Mouse (Mus musculus) liver, embryonic 11.5 days (tissue): Measurements from ENCODE around the gene Hes1. TPM values are rescaled to one million over a fixed set of nuclear protein-coding genes. Genes with fewer than 3 reads are reported as not detected.

ENCODE experiments used
- ATAC-seq: fragments of 200-750 bp; cut with Nextera tagmentation; replicated peaks from 2 replicates; pipeline ENCODE4 v1.8.0; 2017; ENCODE audit warnings: moderate number of reproducible peaks, mild to moderate bottlenecking, moderate TSS enrichment, moderate library complexity; ENCODE audit not compliant: low FRiP score
- DNase-seq: peaks from one replicate; pipeline ENCODE4 v3.0.0-alpha.2; 2017; ENCODE audit warnings: low spot score
- H3K27ac ChIP-seq: fragments of 300-500 bp; sonication (generic); 2 replicates; pipeline ENCODE4 v1.5.1; 2014; ENCODE audit warnings: mild to moderate bottlenecking, low read depth, low read length, control low read depth
- H3K27me3 ChIP-seq: fragments of 300-500 bp; sonication (generic); replicated peaks from 2 replicates; pipeline ENCODE4 v1.6.1; 2014; ENCODE audit warnings: low read length, mixed read lengths; ENCODE audit not compliant: control insufficient read depth, insufficient read depth
- H3K36me3 ChIP-seq: fragments of 300-500 bp; sonication (generic); 2 replicates; pipeline ENCODE4 v1.6.1; 2014; ENCODE audit warnings: mild to moderate bottlenecking, low read length, moderate library complexity, mixed read lengths; ENCODE audit not compliant: control insufficient read depth, insufficient read depth
- H3K4me1 ChIP-seq: fragments of 300-500 bp; sonication (generic); replicated peaks from 2 replicates; pipeline ENCODE4 v1.6.1; 2014; ENCODE audit warnings: low read length, mixed read lengths; ENCODE audit not compliant: control insufficient read depth, insufficient read depth
- H3K4me2 ChIP-seq: fragments of 300-500 bp; sonication (generic); 2 replicates; pipeline ENCODE4 v1.6.1; 2014; ENCODE audit warnings: mild to moderate bottlenecking, control low read depth, moderate library complexity
- H3K4me3 ChIP-seq: fragments of 300-500 bp; sonication (generic); 2 replicates; pipeline ENCODE4 v1.5.1; 2014; ENCODE audit warnings: low read depth, low read length, control low read depth
- H3K9ac ChIP-seq: fragments of 300-500 bp; sonication (generic); 2 replicates; pipeline ENCODE4 v1.6.1; 2014; ENCODE audit warnings: low read depth, low read length, control low read depth
- H3K9me3 ChIP-seq: fragments of 300-500 bp; sonication (generic); 2 replicates; pipeline ENCODE4 v1.6.1; 2016; ENCODE audit warnings: low read length, inconsistent platforms, mixed read lengths; ENCODE audit not compliant: control insufficient read depth
- WGBS: fragments of 180-500 bp; shearing (Covaris S2); extraction: QIAGEN DNeasy Blood & Tissue Kit; methylation state at CpG from one replicate; pipeline ENCODE4 v1.1.7; 2014; 5-methylcytosine and 5-hydroxymethylcytosine counted together
- polyA plus RNA-seq: library from polyadenylated mRNA; unstranded; fragments of >200 nt; fragmentation: Nextera tagmentation; extraction: Ambion mirVana; gene quantifications from 2 replicates; pipeline ENCODE4 v1.2.1, GENCODE M21; 2014

The Hes1 gene
- polyA plus RNA-seq, 1 experiment from 2014 or later = 25.3 TPM

DNA sequence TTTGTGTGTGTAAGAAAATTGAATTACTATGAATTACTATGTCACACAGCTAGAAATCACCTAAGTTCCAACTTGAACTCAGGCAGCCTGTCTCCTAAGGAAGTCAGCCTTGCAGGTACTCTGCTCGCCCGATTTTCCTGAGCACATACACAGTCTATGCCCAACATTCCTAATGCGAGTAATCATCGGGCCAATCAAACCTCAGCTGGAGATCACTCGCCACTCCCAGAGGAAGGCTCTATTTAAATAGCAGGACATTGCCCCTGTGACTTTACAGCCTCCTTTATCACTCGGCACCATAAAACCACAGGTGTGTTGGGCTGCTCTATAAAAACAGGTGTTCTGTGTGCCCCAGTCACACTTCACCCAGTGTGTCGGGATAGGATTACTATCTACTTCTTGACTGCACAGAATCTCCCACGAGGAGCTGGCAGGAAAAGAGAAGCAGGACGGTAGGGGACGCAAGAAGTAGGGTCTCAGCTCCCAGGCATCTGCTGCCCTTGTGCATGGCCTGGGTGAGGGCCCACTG, 8.8 kb upstream of the Hes1 start:
- 57% methylated on average over 10 of the region's 10 CpGs for WGBS
- H3K27me3 ChIP-seq = peaks cover 25% of the 10 kb centered on the region
- no peak overlapping the region for H3K9ac ChIP-seq
- DNase-seq (no peak), ATAC-seq (no peak)
- no peaks in the 10 kb centered on the region for H3K9me3 ChIP-seq
- no peaks in the 10 kb centered on the region for H3K36me3 ChIP-seq
- no peak overlapping the region for H3K4me2 ChIP-seq
- H3K27ac ChIP-seq = no peak overlapping the region
- H3K4me1 ChIP-seq = peaks cover 14% of the 10 kb centered on the region
- no peak overlapping the region for H3K4me3 ChIP-seq

- peaks cover 13% of the 10 kb centered on the region for H3K4me1 ChIP-seq
- H3K27me3 ChIP-seq = peaks cover 28% of the 10 kb centered on the region
- no peak overlapping the region for H3K4me3 ChIP-seq
- no peaks in the 10 kb centered on the region for H3K36me3 ChIP-seq
- no peak overlapping the region for H3K27ac ChIP-seq
- no peak overlapping the region for H3K4me2 ChIP-seq
- no peak for ATAC-seq
- H3K9ac ChIP-seq = no peak overlapping the region
- H3K9me3 ChIP-seq = no peaks in the 10 kb centered on the region
- no peak for DNase-seq
- WGBS = 61% methylated on average over 7 of the region's 7 CpGs
Observed at GRCm38 (mm10) chr16:30055927-30056326, 8.3 kb upstream of the Hes1 start.

GRCm38 (mm10) chr16:30056906-30057305, 7.3 kb upstream of the Hes1 start:
- 79% methylated on average over 2 of the region's 2 CpGs for WGBS
- H3K9ac ChIP-seq = no peak overlapping the region
- H3K27ac ChIP-seq = no peak overlapping the region
- H3K4me3 ChIP-seq = no peak overlapping the region
- ATAC-seq (no peak), DNase-seq (no peak)
- peaks cover 33% of the 10 kb centered on the region for H3K27me3 ChIP-seq
- no peaks in the 10 kb centered on the region for H3K9me3 ChIP-seq
- peaks cover 20% of the 10 kb centered on the region for H3K4me1 ChIP-seq
- no peaks in the 10 kb centered on the region for H3K36me3 ChIP-seq
- no peak overlapping the region for H3K4me2 ChIP-seq

DNA sequence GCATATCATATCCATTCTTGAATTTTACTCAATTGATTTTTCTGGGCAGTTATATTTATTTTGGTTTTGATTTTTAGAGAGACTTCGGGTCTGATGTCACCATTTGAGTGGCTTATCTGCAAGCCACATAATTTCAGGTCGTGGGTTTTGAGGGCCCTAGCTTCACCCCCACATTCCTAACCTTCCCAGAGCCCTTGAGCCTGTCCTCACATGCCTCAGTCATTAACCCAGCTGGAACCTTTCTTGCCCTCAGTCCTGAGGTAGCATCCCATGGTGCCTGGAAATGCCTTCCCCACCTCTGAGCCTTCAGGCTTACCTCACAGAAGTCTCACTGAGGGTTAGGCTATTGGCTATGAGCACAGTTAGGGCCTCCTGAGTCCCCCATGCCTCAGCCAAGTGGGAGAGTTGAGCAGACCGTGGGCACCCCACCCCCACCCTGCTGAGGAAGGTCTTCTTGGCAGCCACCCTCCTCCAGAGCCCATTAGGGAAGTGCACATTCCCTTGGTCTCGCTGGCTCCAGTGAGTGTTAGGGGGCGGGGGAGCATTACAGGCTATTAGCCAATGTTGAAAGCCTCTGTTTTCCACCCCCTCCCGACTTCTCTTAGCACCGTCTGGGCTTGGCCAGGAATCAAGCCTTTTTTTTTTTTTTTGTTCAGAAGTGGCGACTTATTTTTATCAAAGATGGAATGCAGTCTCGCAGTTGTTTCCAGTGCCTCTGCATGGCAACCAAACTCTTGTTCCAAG, 5.0 kb upstream of the Hes1 start:
- Histone ChIP-seq H3K4me1 (peaks cover 27% of the 10 kb centered on the region), H3K4me2 (no peak overlapping the region), H3K36me3 (no peaks in the 10 kb centered on the region), H3K9me3 (no peaks in the 10 kb centered on the region), H3K27me3 (peaks cover 52% of the 10 kb centered on the region), H3K9ac (no peak overlapping the region), H3K4me3 (no peak overlapping the region), H3K27ac (no peak overlapping the region)
- DNase-seq = no peak
- no peak for ATAC-seq
- 11% methylated on average over 9 of the region's 9 CpGs for WGBS

DNA sequence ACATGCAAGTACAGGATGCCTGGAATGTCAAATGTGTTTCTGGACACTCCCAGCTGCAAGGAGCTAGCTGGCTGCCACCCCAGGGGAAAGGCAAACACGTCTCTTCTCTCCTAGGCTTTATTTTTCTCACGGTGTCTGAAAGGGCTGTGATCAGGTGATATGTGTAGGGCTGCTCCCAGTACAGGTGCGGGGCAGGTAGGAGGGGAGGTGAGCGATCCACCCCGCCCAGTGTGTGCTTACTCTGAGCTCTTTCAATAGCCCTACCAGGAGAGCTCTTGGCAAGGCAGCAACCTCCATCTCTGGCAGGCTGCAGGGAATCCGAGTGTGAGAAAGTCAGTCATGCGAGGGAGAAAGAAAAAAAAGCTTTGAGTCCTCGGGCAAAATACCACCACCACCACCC, 3.8 kb upstream of the Hes1 start:
- Histone ChIP-seq H3K4me3 (no peak overlapping the region), H3K27ac (no peak overlapping the region), H3K36me3 (no peaks in the 10 kb centered on the region), H3K27me3 (peaks cover 65% of the 10 kb centered on the region), H3K4me1 (peaks cover 33% of the 10 kb centered on the region), H3K4me2 (no peak overlapping the region), H3K9ac (no peak overlapping the region), H3K9me3 (no peaks in the 10 kb centered on the region)
- DNase-seq (no peak), ATAC-seq (no peak)
- 24% methylated on average over 8 of the region's 8 CpGs for WGBS

- peak overlapping the region; percentile 94 for H3K27ac ChIP-seq
Observed at GRCm38 (mm10) chr16:30062242-30063030, 1.7 kb upstream of the Hes1 start.

GRCm38 (mm10) chr16:30063121-30063881, 883 bp upstream of the Hes1 start:
- Histone ChIP-seq H3K9me3 (no peaks in the 10 kb centered on the region), H3K36me3 (no peaks in the 10 kb centered on the region), H3K4me3 (peak overlapping the region; percentile 52), H3K27me3 (peaks cover 85% of the 10 kb centered on the region), H3K4me2 (peak overlapping the region; percentile 94), H3K9ac (peak overlapping the region; percentile 82), H3K27ac (peak overlapping the region; percentile 94), H3K4me1 (peaks cover 35% of the 10 kb centered on the region)
- DNase-seq = peak; percentile 80
- peak; percentile 8 for ATAC-seq
- under 1% methylated on average over 74 of the region's 82 CpGs for WGBS

More at GRCm38 (mm10) chr16:30062242-30063030, 1.7 kb upstream of the Hes1 start:
- Histone ChIP-seq H3K9ac (peak overlapping the region; percentile 82; the same call in 1 of the 2 replicates), H3K4me1 (peaks cover 33% of the 10 kb centered on the region), H3K4me3 (peak overlapping the region; percentile 52), H3K9me3 (no peaks in the 10 kb centered on the region), H3K27me3 (peaks cover 81% of the 10 kb centered on the region), H3K4me2 (peak overlapping the region; percentile 94), H3K36me3 (no peaks in the 10 kb centered on the region)
- no peak for DNase-seq
- WGBS = 17% methylated on average over 12 of the region's 12 CpGs
- ATAC-seq = no peak

DNA sequence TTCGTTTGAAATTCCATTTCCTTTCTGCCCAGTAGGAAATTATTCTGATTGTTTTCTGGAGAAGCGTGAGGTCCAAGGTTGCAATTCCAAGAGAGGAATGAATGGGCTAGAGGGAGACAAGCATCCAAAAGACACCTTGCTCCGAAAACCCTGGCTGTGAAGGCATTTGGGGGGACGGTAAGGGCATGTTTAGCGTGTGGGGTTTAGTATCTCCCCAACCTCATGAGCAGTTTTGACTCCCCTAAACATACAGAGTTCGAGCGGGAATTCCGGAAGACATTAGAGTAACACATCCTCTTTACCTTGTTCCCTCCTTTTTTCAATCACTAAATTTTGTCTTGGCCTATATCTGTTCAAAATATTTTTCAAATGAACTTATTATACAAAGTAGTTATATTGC, 429 bp downstream of the Hes1 start:
- peaks cover 86% of the 10 kb centered on the region for H3K27me3 ChIP-seq
- no peaks in the 10 kb centered on the region for H3K36me3 ChIP-seq
- no peak for DNase-seq
- H3K4me1 ChIP-seq = peaks cover 44% of the 10 kb centered on the region
- ATAC-seq = no peak
- peak overlapping the region; percentile 52 for H3K4me3 ChIP-seq
- H3K4me2 ChIP-seq = peak overlapping the region; percentile 94
- peak overlapping the region; percentile 94 for H3K27ac ChIP-seq
- no peaks in the 10 kb centered on the region for H3K9me3 ChIP-seq
- 2% methylated on average over 8 of the region's 8 CpGs for WGBS
- peak overlapping the region; percentile 82 for H3K9ac ChIP-seq
